Mouse (Mus musculus) lung, adult 2 months (tissue): Measurements from ENCODE around the gene Fras1. TPM values are rescaled to one million over a fixed set of nuclear protein-coding genes. Genes with fewer than 3 reads are reported as not detected.

Experiments
- DNase-seq: peaks from one replicate; pipeline ENCODE4 v3.0.0; 2022
- H3K4me1 ChIP-seq: fragments of 200-500 bp; 2 replicates; pipeline ENCODE4 v1.6.1; 2011; ENCODE audit warnings: low read length; ENCODE audit not compliant: control insufficient read depth, insufficient read depth
- H3K4me3 ChIP-seq: fragments of 200-500 bp; replicated peaks from 2 replicates; pipeline ENCODE3; 2011; ENCODE audit warnings: low read depth, mild to moderate bottlenecking, control low read depth, low read length; ENCODE audit errors: extremely low read depth
- CTCF ChIP-seq: fragments of 200-500 bp; IDR thresholded peaks from 2 replicates; pipeline ENCODE4 v1.5.1; 2011; ENCODE audit warnings: mild to moderate bottlenecking, low read length, control low read depth; ENCODE audit not compliant: insufficient read depth
- POLR2A ChIP-seq: fragments of 200-500 bp; IDR thresholded peaks from 2 replicates; pipeline ENCODE4 v1.6.1; 2011; ENCODE audit warnings: low read depth, mild to moderate bottlenecking, control low read depth, low read length, borderline replicate concordance; ENCODE audit errors: extremely low read depth
- WGBS: fragments of 180-500 bp; shearing (Covaris S2); methylation state at CpG from one replicate; pipeline ENCODE4 v1.1.7; 2018; 5-methylcytosine and 5-hydroxymethylcytosine counted together
- polyA plus RNA-seq: library from polyadenylated mRNA; depleted of rRNA; stranded (reverse); fragments of >200 nt; gene quantifications from 2 replicates; pipeline ENCODE4 v1.2.3, GENCODE M21; 2012

Gene Fras1
- polyA plus RNA-seq, 1 experiment, result 2.0 TPM

DNA sequence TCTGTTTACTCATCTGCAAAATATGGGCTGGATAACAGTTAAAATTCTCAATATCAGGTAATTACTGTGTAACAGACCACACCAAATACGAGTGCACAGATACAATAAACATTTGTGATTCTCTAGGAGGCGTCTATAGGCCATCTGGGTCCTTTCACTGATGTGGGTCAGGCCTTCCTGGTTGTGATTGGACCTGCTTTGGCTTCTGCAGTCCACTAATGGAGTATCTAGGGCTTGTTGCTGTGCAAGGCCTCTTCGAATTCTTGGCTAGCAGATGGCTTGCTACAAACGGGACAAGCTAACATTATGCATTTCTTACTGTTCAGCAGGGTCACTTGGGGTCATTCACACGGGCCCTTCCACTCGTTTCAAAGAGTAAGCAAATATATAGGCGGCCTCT lies 92.7 kb downstream of the Fras1 start:
- Histone ChIP-seq H3K4me1 (no peaks in the 10 kb centered on the region), H3K4me3 (no peak overlapping the region)
- TF ChIP-seq POLR2A (no peak), CTCF (no peak)
- no peak for DNase-seq
- WGBS, result 39% methylated on average over 7 of the region's 7 CpGs

DNA sequence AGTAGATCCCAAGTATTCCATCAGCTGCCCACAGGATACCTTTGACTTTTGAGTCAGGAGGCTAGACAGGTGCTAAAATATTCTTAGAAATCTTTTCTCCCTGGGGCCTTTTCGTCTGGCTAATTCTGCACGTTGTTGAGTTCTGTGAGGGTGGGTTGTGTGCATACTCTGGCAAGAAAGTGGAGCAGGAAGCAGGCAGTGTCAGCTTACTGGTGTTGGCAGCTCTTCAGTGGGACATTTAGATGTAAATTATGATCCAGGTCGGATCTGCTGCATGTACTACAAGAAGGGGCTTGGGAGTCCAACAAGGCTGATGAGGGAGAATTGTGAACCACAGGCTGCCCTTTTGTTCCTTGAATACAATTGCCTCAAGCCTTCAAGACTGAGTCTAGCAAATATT lies 98.2 kb downstream of the Fras1 start:
- TF ChIP-seq POLR2A (no peak), CTCF (no peak)
- no peak for DNase-seq

DNA sequence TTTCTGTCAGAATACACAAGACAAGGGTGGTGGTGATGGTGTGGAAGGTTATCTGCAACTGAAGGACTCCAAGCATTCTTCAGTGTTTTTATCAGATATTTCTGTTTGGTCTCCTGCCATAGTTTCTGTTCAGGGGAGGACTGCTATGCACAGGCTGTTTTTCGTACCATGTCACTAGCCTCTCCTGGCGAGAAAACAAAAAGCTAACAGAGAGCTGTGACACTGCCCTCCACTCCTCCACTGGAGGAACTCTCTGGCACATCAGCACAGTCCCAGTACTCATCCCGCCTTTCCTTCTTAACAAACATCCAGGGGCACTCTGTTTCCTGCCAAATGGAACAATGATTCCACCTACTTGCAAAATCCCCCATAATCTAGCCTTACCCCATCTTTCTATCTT lies 101.7 kb downstream of the Fras1 start:
- TF ChIP-seq CTCF (no peak), POLR2A (no peak)
- DNase-seq, result no peak
- no peak overlapping the region for H3K4me3 ChIP-seq
- 46% methylated on average over 3 of the region's 3 CpGs for WGBS
- no peaks in the 10 kb centered on the region for H3K4me1 ChIP-seq

More for the DNA sequence above, 98.2 kb downstream of the Fras1 start:
- Histone ChIP-seq H3K4me1 (no peaks in the 10 kb centered on the region), H3K4me3 (no peak overlapping the region)
- WGBS, result 31% methylated on average over 3 of the region's 3 CpGs

DNA sequence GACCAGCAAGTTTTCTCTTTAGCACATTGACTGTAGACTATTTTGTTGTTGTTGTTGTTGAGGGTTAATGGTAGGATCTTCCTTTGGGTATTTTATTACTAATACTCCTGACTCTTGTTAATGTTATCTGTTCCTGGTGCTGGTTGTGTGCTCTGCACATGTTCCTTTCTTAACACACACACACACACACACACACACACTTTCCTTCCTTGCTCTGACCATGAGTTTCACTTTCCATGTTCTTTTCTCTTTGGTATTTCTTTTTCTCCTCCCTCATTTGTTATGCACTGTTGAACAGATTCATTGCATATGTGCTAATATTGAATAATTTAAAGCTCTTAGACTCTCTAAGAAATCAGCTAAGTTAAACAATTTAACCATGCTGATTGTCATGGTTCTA lies 105.2 kb downstream of the Fras1 start:
- TF ChIP-seq POLR2A (no peak), CTCF (no peak)
- Histone ChIP-seq H3K4me3 (no peak overlapping the region), H3K4me1 (no peaks in the 10 kb centered on the region)
- DNase-seq, result no peak

DNA sequence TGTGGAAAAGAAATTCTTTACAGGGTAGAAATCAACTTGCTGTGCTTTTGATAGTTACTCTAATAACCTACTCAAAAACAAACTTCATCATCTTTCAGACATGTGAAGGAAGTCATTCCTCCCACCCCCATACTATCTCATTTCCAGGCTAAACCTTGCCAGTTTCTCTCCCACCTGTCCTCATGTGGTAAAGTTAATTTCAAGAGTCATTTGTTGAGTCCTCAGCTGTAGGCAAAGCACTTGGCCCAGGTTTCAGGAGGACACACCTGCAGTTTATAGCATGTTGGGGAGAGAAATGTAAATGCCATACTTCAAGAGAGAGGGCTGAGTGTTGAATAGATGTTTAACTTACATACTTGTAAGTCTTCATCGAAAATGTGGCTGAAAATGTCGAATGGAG lies 107.4 kb downstream of the Fras1 start:
- Histone ChIP-seq H3K4me1 (no peaks in the 10 kb centered on the region), H3K4me3 (no peak overlapping the region)
- no peak for TF ChIP-seq POLR2A
- DNase-seq, result no peak
- 69% methylated on average over 2 of the region's 2 CpGs for WGBS

DNA sequence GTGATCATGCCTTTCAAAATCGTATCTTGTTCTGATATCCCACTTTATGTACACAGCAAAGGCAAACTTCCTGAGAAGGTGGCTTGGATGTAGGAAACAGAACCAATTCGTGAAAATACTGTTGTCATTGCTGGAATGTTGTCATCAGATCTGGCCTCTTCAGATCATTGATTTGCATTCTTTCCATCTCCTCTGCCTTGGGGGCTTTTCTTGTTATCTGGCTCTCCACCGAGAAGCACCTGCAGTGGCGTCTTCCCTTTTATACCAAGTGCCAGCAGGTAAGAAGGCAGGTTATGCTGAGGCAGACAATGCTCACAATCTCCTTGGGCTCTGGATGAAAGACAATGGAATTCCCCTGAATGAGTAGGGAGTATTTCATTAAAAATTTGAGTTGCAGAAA lies 108.3 kb downstream of the Fras1 start:
- 60% methylated on average over 4 of the region's 4 CpGs for WGBS
- TF ChIP-seq CTCF, result no peak
- TF ChIP-seq POLR2A, result no peak
- no peaks in the 10 kb centered on the region for H3K4me1 ChIP-seq
- no peak for DNase-seq
- H3K4me3 ChIP-seq, result no peak overlapping the region

DNA sequence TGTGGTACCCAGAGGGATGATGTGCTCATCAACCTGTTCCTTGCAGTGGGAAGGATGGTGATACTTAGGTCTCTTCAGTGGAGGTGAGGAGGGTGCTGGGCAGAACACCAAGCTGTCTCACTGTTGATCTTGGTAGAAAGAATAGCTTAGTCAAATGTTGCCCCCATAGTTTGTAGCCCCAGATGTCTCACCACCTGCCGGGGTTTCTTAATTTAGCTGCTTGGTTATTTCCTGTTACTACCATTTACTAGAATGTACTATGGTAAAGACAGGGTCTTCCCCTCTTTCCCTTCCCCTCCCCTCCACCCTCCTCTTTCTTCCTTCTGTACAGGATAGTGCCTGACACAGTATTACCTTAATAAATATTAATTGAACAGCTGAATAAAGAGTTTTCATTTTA lies 118.7 kb downstream of the Fras1 start:
- 83% methylated on average over 1 of the region's 1 CpGs for WGBS
- Histone ChIP-seq H3K4me3 (no peak overlapping the region), H3K4me1 (no peaks in the 10 kb centered on the region)
- DNase-seq, result no peak
- TF ChIP-seq POLR2A (no peak), CTCF (no peak)

DNA sequence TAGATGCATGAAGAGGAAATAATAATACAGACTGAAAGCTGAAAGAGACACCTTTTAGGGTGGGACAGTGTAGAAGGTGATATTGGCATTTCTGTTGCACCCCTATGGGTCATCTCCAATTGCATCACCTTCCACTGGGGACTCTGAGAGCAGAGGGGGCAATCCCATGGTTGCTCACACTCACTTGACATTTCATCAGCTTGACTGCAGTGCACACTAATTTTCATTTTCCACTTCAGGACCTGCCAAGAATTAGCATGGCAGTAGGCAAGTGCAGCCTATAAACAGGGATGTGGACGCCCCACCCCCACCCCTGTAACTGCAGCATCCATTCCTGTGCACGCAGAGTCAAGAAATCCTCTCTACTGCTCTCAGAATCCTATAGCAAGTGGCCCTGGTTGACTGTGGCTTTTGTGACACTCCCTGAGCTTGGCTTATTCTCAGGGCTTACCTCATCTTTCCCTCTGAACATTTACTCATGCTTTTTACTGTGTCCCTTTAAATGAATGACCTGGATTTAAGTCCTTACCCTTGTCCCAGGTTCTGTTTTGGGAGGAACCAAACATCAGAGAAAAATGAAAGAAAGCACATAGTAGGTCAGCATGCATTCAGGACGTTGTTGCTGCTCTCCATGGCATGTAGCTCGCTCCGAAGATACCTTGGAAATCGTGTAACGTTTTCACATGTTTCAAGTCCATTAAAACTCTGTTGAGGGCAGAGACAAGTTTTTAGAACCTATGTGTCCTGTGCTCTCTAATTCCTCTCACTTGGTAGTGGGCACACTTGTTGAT lies 120.9 kb downstream of the Fras1 start:
- Histone ChIP-seq H3K4me3 (no peak overlapping the region), H3K4me1 (no peaks in the 10 kb centered on the region)
- TF ChIP-seq POLR2A (no peak), CTCF (no peak)
- WGBS, result 90% methylated on average over 7 of the region's 7 CpGs
- no peak for DNase-seq

DNA sequence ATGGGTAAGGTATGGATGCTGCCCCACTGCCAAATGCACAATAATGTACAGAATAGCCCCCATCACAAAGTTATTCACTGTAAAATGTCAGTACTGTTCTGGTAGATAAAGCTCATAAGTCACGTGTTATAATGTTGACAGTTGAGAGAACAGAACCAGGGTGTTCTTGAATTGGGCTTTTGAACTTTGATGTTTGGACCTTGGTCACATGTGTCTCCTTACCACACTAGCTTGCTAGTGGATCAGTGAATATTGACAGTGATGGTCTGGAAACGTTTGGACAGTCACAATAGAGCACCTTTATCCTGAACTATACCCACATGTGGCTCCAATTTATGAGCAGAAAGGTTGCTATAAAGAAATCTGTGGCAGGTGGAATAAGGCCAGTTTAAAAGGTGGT lies 124.3 kb downstream of the Fras1 start:
- DNase-seq, result no peak
- H3K4me3 ChIP-seq, result no peak overlapping the region
- no peaks in the 10 kb centered on the region for H3K4me1 ChIP-seq
- 57% methylated on average over 2 of the region's 2 CpGs for WGBS
- no peak for TF ChIP-seq CTCF
- TF ChIP-seq POLR2A, result no peak

DNA sequence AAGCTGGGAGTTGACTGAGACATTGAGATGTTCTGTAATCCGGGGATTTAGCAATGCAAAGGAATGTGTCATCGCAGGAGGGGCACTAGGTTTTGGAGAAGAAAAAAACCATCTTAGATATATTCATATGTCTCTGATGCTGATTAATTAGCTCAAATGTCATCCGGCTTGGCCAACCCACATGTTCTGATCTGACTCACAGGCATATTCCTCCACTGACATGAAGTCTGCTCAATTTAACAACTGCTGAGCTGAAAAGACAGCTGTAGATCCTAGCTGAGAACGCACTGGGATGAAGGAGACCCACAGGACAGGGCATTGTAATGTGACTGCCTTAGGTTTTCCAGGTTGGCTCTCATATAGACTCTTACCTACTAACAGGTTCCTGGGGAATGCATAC lies 128.0 kb downstream of the Fras1 start:
- no peak overlapping the region for H3K4me3 ChIP-seq
- DNase-seq, result no peak
- WGBS, result 68% methylated on average over 4 of the region's 4 CpGs
- TF ChIP-seq CTCF (no peak), POLR2A (no peak)
- H3K4me1 ChIP-seq, result no peaks in the 10 kb centered on the region

DNA sequence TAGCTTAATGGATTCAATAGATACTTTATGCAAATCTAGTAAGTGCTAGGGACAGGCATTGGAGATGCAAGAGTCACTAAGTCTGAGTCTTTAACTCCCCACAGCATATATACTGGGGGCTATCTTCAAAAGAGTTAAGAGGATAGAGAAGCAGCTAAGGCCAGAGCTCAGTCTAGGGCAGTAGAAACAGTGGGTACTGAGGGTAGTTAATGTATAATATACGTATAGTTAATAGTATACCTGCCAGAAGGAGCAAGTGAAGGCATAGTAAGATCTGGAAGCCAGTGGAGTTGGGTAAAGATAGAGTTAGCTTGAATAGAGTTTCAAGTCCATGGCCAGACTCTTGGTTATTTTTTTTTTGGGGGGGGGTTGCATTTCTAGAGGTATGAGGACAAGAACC lies 128.6 kb downstream of the Fras1 start:
- 75% methylated on average over 1 of the region's 1 CpGs for WGBS

More for the DNA sequence above, 128.6 kb downstream of the Fras1 start:
- no peaks in the 10 kb centered on the region for H3K4me1 ChIP-seq
- DNase-seq, result no peak
- TF ChIP-seq POLR2A, result no peak
- no peak for TF ChIP-seq CTCF
- no peak overlapping the region for H3K4me3 ChIP-seq
